Mouse (Mus musculus) adrenal gland, postnatal 36 days (tissue): ENCODE results near the gene Rras. TPM values are rescaled to one million over a fixed set of nuclear protein-coding genes. Genes with fewer than 3 reads are reported as not detected.
A peak's percentile ranks its signal among the peaks of the same experiment; 100 is the strongest.

Experiments used
- DNase-seq, 2 experiments: peaks; one replicate each; pipeline ENCODE4 v3.0.0; 2021; ENCODE audit warnings: mixed read lengths in 1 of 2
- total RNA-seq, 2 experiments: library from RNA; stranded (reverse); gene quantifications; 2 replicates each; pipeline ENCODE4 v1.2.3; 2021

Gene Rras
- total RNA-seq, 2 experiments from 2014 or later, result 98.9 to 101 TPM

GRCm38 (mm10) chr7:45025601-45026220 lies 8.0 kb downstream of the Rras start:
- DNase-seq, result peak; percentile 72 to 82

- no peak for DNase-seq
Measured at GRCm38 (mm10) chr7:45026256-45026655, 8.5 kb downstream of the Rras start.

- DNase-seq, result no peak
Measured at GRCm38 (mm10) chr7:45027761-45028160, 10.0 kb downstream of the Rras start.

- no peak for DNase-seq
Measured at GRCm38 (mm10) chr7:45028351-45028750, 10.6 kb downstream of the Rras start.

- no peak for DNase-seq
Measured at GRCm38 (mm10) chr7:45029995-45030394, 12.2 kb downstream of the Rras start.

GRCm38 (mm10) chr7:45030857-45031256 lies 13.1 kb downstream of the Rras start:
- no peak for DNase-seq

GRCm38 (mm10) chr7:45033722-45034359 lies 16.1 kb downstream of the Rras start:
- DNase-seq, result no peak

GRCm38 (mm10) chr7:45035631-45036030 lies 17.9 kb downstream of the Rras start:
- DNase-seq, result no peak

GRCm38 (mm10) chr7:45036702-45037101 lies 18.9 kb downstream of the Rras start:
- no peak for DNase-seq

GRCm38 (mm10) chr7:45037720-45038361 lies 20.1 kb downstream of the Rras start:
- DNase-seq, result peak; percentile 74 to 75

- no peak for DNase-seq
Measured at GRCm38 (mm10) chr7:45038411-45038810, 20.6 kb downstream of the Rras start.

GRCm38 (mm10) chr7:45040851-45041250 lies 23.1 kb downstream of the Rras start:
- DNase-seq, result no peak

GRCm38 (mm10) chr7:45043307-45043706 lies 25.5 kb downstream of the Rras start:
- DNase-seq, result no peak

GRCm38 (mm10) chr7:45045741-45046140 lies 28.0 kb downstream of the Rras start:
- no peak for DNase-seq

GRCm38 (mm10) chr7:45046853-45047350 lies 29.1 kb downstream of the Rras start:
- no peak for DNase-seq

GRCm38 (mm10) chr7:45047491-45047890 lies 29.7 kb downstream of the Rras start:
- DNase-seq, result no peak

- no peak for DNase-seq
Measured at GRCm38 (mm10) chr7:45048001-45048890, 30.5 kb downstream of the Rras start.

- DNase-seq, result no peak
Measured at GRCm38 (mm10) chr7:45048923-45049657, 31.3 kb downstream of the Rras start.

- DNase-seq, result peak; percentile 80 to 88
Measured at GRCm38 (mm10) chr7:45050945-45051600, 33.3 kb downstream of the Rras start.

- DNase-seq, result no peak
Measured at GRCm38 (mm10) chr7:45051601-45051974, 33.8 kb downstream of the Rras start.
